Mouse (Mus musculus) fat pad, adult 2 months (tissue): ENCODE results near the gene 9130213A22Rik.
A peak's percentile ranks its signal among the peaks of the same experiment; 100 is the strongest.
"Not testable (repeated sequence)": the region's sequence is repeated elsewhere in the genome, so short reads cannot be mapped to it uniquely, and the experiment has no call there.

Experiments
- DNase-seq: peaks from one replicate; pipeline ENCODE4 v3.0.0-alpha.2; 2011; ENCODE audit warnings: low read depth, low spot score; ENCODE audit errors: extremely low read depth

Gene 9130213A22Rik

GRCm38 (mm10) chr11:69094697-69095429 lies 27.5 kb downstream of the 9130213A22Rik start, which contains the start of gene Per1:
Gene Per1, plus strand, starts transcription at chr11:69095217.
- peak; percentile 99 for DNase-seq

GRCm38 (mm10) chr11:69093856-69094255 lies 28.5 kb downstream of the 9130213A22Rik start:
- DNase-seq: not testable (repeated sequence)

GRCm38 (mm10) chr11:69092871-69093270 lies 29.5 kb downstream of the 9130213A22Rik start:
- no peak for DNase-seq

- DNase-seq: no peak
Observed at GRCm38 (mm10) chr11:69092386-69092751, 30.0 kb downstream of the 9130213A22Rik start.

- no peak for DNase-seq
Observed at GRCm38 (mm10) chr11:69091566-69092385, 30.6 kb downstream of the 9130213A22Rik start.

GRCm38 (mm10) chr11:69090367-69090766 lies 32.0 kb downstream of the 9130213A22Rik start:
- DNase-seq: no peak

GRCm38 (mm10) chr11:69089616-69090290 lies 32.6 kb downstream of the 9130213A22Rik start:
- no peak for DNase-seq

GRCm38 (mm10) chr11:69088856-69089615 lies 33.4 kb downstream of the 9130213A22Rik start:
- DNase-seq: no peak

- DNase-seq: no peak
Observed at GRCm38 (mm10) chr11:69088103-69088855, 34.1 kb downstream of the 9130213A22Rik start, which contains the start of gene Vamp2. Gene Vamp2, plus strand, starts transcription at chr11:69088490.

GRCm38 (mm10) chr11:69087597-69087996 lies 34.8 kb downstream of the 9130213A22Rik start:
- no peak for DNase-seq

GRCm38 (mm10) chr11:69087082-69087481 lies 35.3 kb downstream of the 9130213A22Rik start:
- no peak for DNase-seq

- no peak for DNase-seq
Observed at GRCm38 (mm10) chr11:69086390-69086789, 36.0 kb downstream of the 9130213A22Rik start.

GRCm38 (mm10) chr11:69085608-69086007 lies 36.8 kb downstream of the 9130213A22Rik start:
- no peak for DNase-seq

GRCm38 (mm10) chr11:69081613-69082012 lies 40.8 kb downstream of the 9130213A22Rik start:
- no peak for DNase-seq

GRCm38 (mm10) chr11:69080855-69081222 lies 41.5 kb downstream of the 9130213A22Rik start:
- no peak for DNase-seq

- no peak for DNase-seq
Observed at GRCm38 (mm10) chr11:69080102-69080854, 42.1 kb downstream of the 9130213A22Rik start.

- DNase-seq: no peak
Observed at GRCm38 (mm10) chr11:69078805-69079438, 43.5 kb downstream of the 9130213A22Rik start.

- DNase-seq: no peak
Observed at GRCm38 (mm10) chr11:69078041-69078440, 44.3 kb downstream of the 9130213A22Rik start.

GRCm38 (mm10) chr11:69077316-69077715 lies 45.1 kb downstream of the 9130213A22Rik start:
- no peak for DNase-seq
